Mouse (Mus musculus): ENCODE data around the gene Ggcx. TPM values are rescaled to one million over a fixed set of nuclear protein-coding genes. Genes with fewer than 3 reads are reported as not detected.

Ggcx gene
- polyA plus RNA-seq (2012; fragmentation: generic; extraction: Trizol): 17.5 TPM

- H3K79me2 ChIP-seq (ENCODE audit: control insufficient read depth, insufficient read depth): peaks cover 23% of the 10 kb centered on the region
- H3K36me3 ChIP-seq (ENCODE audit: control insufficient read depth, insufficient read depth): peaks cover 4% of the 10 kb centered on the region
- TF ChIP-seq POLR2A (IDR thresholded peaks at IDR 0.05; ENCODE audit: insufficient read length, low read depth) (peak; percentile 90), POLR2AphosphoS2 (IDR thresholded peaks at IDR 0.05; ENCODE audit: insufficient read length, low read depth) (peak; percentile 88), MAX (IDR thresholded peaks at IDR 0.05; ENCODE audit: low read depth) (no peak), TCF3 (IDR thresholded peaks at IDR 0.05; ENCODE audit: insufficient read length, low read depth) (no peak), TCF12 (IDR thresholded peaks at IDR 0.05; ENCODE audit: insufficient read depth, poor library complexity, severe bottlenecking) (no peak), USF1 (IDR thresholded peaks at IDR 0.05; ENCODE audit: low read depth) (no peak), MYOD1 (IDR thresholded peaks at IDR 0.05; ENCODE audit: control insufficient read depth in 1 of 3, insufficient read length in 2 of 3, low read depth in 2 of 3) (peak in 1 of 3 experiments; percentile 32), MYOG (IDR thresholded peaks at IDR 0.05; ENCODE audit: control insufficient read depth in 1 of 3, insufficient read depth in 1 of 3, insufficient read length in 2 of 3, low read depth in 2 of 3) (no peak), E2F4 (IDR thresholded peaks at IDR 0.05; ENCODE audit: insufficient read depth) (no peak), CEBPB (IDR thresholded peaks at IDR 0.05; ENCODE audit: insufficient read depth, poor library complexity, severe bottlenecking) (no peak), SRF (IDR thresholded peaks at IDR 0.05; ENCODE audit: control insufficient read depth, insufficient read length, low read depth) (peak; percentile 32), REST (IDR thresholded peaks at IDR 0.05; ENCODE audit: insufficient read depth, insufficient read length) (no peak)
- H3K4me2 ChIP-seq (ENCODE audit: low read depth): peak within 1 kb of the TSS; percentile 96
- H3ac ChIP-seq (ENCODE audit: control insufficient read depth, insufficient read length): peak within 1 kb of the TSS; percentile 26
- no peaks in the 10 kb centered on the region for H3K27me3 ChIP-seq (ENCODE audit: control insufficient read depth, insufficient read depth, insufficient read length)
- peak within 1 kb of the TSS; percentile 67 for H3K4me3 ChIP-seq
These were observed at the start of gene Ggcx for GRCm38 (mm10) chr6:72414076-72414756. Gene Ggcx, plus strand, starts transcription at chr6:72414308.

- TF ChIP-seq REST (IDR thresholded peaks at IDR 0.05; ENCODE audit: insufficient read depth, insufficient read length) (no peak), CEBPB (IDR thresholded peaks at IDR 0.05; ENCODE audit: insufficient read depth, poor library complexity, severe bottlenecking) (no peak), MYOD1 (IDR thresholded peaks at IDR 0.05; ENCODE audit: control insufficient read depth in 1 of 3, insufficient read length in 2 of 3, low read depth in 2 of 3) (peak in 2 of 3 experiments; percentile 39 to 48), E2F4 (IDR thresholded peaks at IDR 0.05; ENCODE audit: insufficient read depth) (no peak), MYOG (IDR thresholded peaks at IDR 0.05; ENCODE audit: control insufficient read depth in 1 of 3, insufficient read depth in 1 of 3, insufficient read length in 2 of 3, low read depth in 2 of 3) (peak in 1 of 3 experiments; percentile 72), POLR2AphosphoS2 (IDR thresholded peaks at IDR 0.05; ENCODE audit: insufficient read length, low read depth) (peak; percentile 85), USF1 (IDR thresholded peaks at IDR 0.05; ENCODE audit: low read depth) (no peak)
- Histone ChIP-seq H3K27me3 (ENCODE audit: control insufficient read depth, insufficient read depth, insufficient read length) (no peaks in the 10 kb centered on the region), H3K4me2 (ENCODE audit: low read depth) (no peak overlapping the region)
These were observed 49.1 kb upstream of the Ggcx start for GRCm38 (mm10) chr6:72364985-72365384.

GRCm38 (mm10) chr6:72366304-72366703, 47.8 kb upstream of the Ggcx start:
- Histone ChIP-seq H3K4me3 (no peak overlapping the region), H3K36me3 (ENCODE audit: control insufficient read depth, insufficient read depth) (peaks cover 3% of the 10 kb centered on the region), H3ac (ENCODE audit: control insufficient read depth, insufficient read length) (no peak overlapping the region), H3K79me2 (ENCODE audit: control insufficient read depth, insufficient read depth) (peaks cover 8% of the 10 kb centered on the region), H3K27me3 (ENCODE audit: control insufficient read depth, insufficient read depth, insufficient read length) (no peaks in the 10 kb centered on the region), H3K4me2 (ENCODE audit: low read depth) (no peak overlapping the region)
- peak; percentile 65 for TF ChIP-seq POLR2AphosphoS2 (IDR thresholded peaks at IDR 0.05; ENCODE audit: insufficient read length, low read depth)
- no peak for TF ChIP-seq MYOG (IDR thresholded peaks at IDR 0.05; ENCODE audit: control insufficient read depth in 1 of 3, insufficient read depth in 1 of 3, insufficient read length in 2 of 3, low read depth in 2 of 3)

More at GRCm38 (mm10) chr6:72364985-72365384, 49.1 kb upstream of the Ggcx start:
- H3K4me3 ChIP-seq: no peak overlapping the region
- peaks cover 4% of the 10 kb centered on the region for H3K36me3 ChIP-seq (ENCODE audit: control insufficient read depth, insufficient read depth)
- no peak overlapping the region for H3ac ChIP-seq (ENCODE audit: control insufficient read depth, insufficient read length)
- peaks cover 14% of the 10 kb centered on the region for H3K79me2 ChIP-seq (ENCODE audit: control insufficient read depth, insufficient read depth)

- Histone ChIP-seq H3K27me3 (ENCODE audit: control insufficient read depth, insufficient read depth, insufficient read length) (no peaks in the 10 kb centered on the region), H3K36me3 (ENCODE audit: control insufficient read depth, insufficient read depth) (peaks cover 3% of the 10 kb centered on the region), H3K4me3 (no peak within 1 kb of the TSS), H3ac (ENCODE audit: control insufficient read depth, insufficient read length) (no peak within 1 kb of the TSS), H3K4me2 (ENCODE audit: low read depth) (no peak within 1 kb of the TSS), H3K79me2 (ENCODE audit: control insufficient read depth, insufficient read depth) (peaks cover 2% of the 10 kb centered on the region)
- TF ChIP-seq MYOG (IDR thresholded peaks at IDR 0.05; ENCODE audit: control insufficient read depth in 1 of 3, insufficient read depth in 1 of 3, insufficient read length in 2 of 3, low read depth in 2 of 3) (no peak), POLR2AphosphoS2 (IDR thresholded peaks at IDR 0.05; ENCODE audit: insufficient read length, low read depth) (peak; percentile 44), TCF12 (IDR thresholded peaks at IDR 0.05; ENCODE audit: insufficient read depth, poor library complexity, severe bottlenecking) (no peak)
These were observed 47.2 kb upstream of the Ggcx start, which contains the start of gene Rnf181 for GRCm38 (mm10) chr6:72366844-72367443. Gene Rnf181, minus strand, starts transcription at chr6:72366956.

- H3K4me2 ChIP-seq (ENCODE audit: low read depth): no peak overlapping the region
- H3K79me2 ChIP-seq (ENCODE audit: control insufficient read depth, insufficient read depth): no peaks in the 10 kb centered on the region
- no peak overlapping the region for H3ac ChIP-seq (ENCODE audit: control insufficient read depth, insufficient read length)
- H3K36me3 ChIP-seq (ENCODE audit: control insufficient read depth, insufficient read depth): peaks cover 4% of the 10 kb centered on the region
- no peak overlapping the region for H3K4me3 ChIP-seq
- no peaks in the 10 kb centered on the region for H3K27me3 ChIP-seq (ENCODE audit: control insufficient read depth, insufficient read depth, insufficient read length)
- no peak for TF ChIP-seq POLR2AphosphoS2 (IDR thresholded peaks at IDR 0.05; ENCODE audit: insufficient read length, low read depth)
- TF ChIP-seq MYOD1 (IDR thresholded peaks at IDR 0.05; ENCODE audit: control insufficient read depth in 1 of 3, insufficient read length in 2 of 3, low read depth in 2 of 3): no peak
- TF ChIP-seq REST (IDR thresholded peaks at IDR 0.05; ENCODE audit: insufficient read depth, insufficient read length): no peak
- TF ChIP-seq MAX (IDR thresholded peaks at IDR 0.05; ENCODE audit: low read depth): no peak
These were observed 46.6 kb upstream of the Ggcx start for GRCm38 (mm10) chr6:72367460-72367974.

All from myocyte (in vitro differentiated cells).